30 mouse cellular contexts compared by ENCODE assay signal in the genomic region with DNA sequence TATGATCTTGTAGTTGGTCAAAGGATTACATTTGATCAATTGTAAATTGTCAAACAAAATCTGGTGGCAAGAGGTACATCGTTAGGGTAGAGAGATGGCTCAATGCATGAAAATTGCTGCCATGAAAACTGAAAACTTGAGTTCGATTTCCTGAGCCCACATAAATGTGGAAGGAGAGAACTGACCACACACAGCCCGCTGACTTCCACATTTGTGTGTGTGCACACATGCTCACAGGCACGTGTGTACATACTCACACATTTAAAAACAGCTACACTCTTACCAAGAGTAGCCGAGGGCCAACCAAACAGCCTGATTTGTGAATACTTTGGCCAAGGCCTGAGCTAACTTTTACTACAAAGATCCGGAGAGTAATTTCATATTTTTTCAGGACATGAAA.
DNase-seq lines count a peak whose midpoint lies in the region; ATAC-seq and TF ChIP-seq lines count a peak whose summit lies in the region.
"Had no signal": no experiment of that assay in that cellular context is flagged by ENCODE, and none has a peak within 500 bp of the region (broad histone marks: within the 10 kb centered on the region; RNA-seq: fewer than 3 reads in every experiment).

No protein-coding gene starts in this region.

- DNase-seq in gastrocnemius, adult 2 months: peak; percentile 22
- no peak for DNase-seq in gastrocnemius, postnatal 25 days
- DNase-seq in lung, postnatal 0 days (ENCODE audit: low spot score): no peak
- DNase-seq in lung, postnatal 36 days: no peak
- no peak for DNase-seq in kidney, postnatal 14 days
- DNase-seq: adrenal gland, adult 8-10 months; adrenal gland, postnatal 14 days; adrenal gland, postnatal 36 days; B cell, adult 2 months; cerebellum, adult 11 months; cerebellum, adult 18-20 months; cerebellum, adult 8-10 months; cerebellum, adult 9-11 months; cerebellum, postnatal 14 days; cerebellum, postnatal 36 days; embryo, embryonic 11 days had no signal

- TF ChIP-seq CTCF in gastrocnemius, adult 2 months (IDR thresholded peaks at IDR 0.05): no peak
- TF ChIP-seq CTCF in lung, postnatal 0 days (IDR thresholded peaks at IDR 0.05): no peak

- no peaks in the 10 kb centered on the region for H3K27me3 ChIP-seq in lung, postnatal 0 days (replicated peaks; ENCODE audit: insufficient read depth, low read length)
- no peaks in the 10 kb centered on the region for H3K27me3 ChIP-seq in liver, embryonic 12.5 days (replicated peaks)
- H3K27me3 ChIP-seq: CH12.LX; embryonic facial prominence, embryonic 13.5 days; embryonic facial prominence, embryonic 15.5 days; forebrain, embryonic 12.5 days; Patski had no signal

- intact Hi-C loops in gastrocnemius, adult 2 months (cut with DNase I): loop anchor here (1.0 to 10.0 kb wide), 3 partner anchors 145 to 381 kb away; a partner anchor contains a TSS

- H3K4me3 ChIP-seq in gastrocnemius, adult 2 months: no peak overlapping the region
- no peak overlapping the region for H3K4me3 ChIP-seq in lung, postnatal 0 days (ENCODE audit: low read depth, low read length)
- no peak overlapping the region for H3K4me3 ChIP-seq in brown adipose tissue, adult 24 weeks (ENCODE audit: insufficient read depth, low read depth, low read length)
- H3K4me3 ChIP-seq in liver, embryonic 12.5 days: no peak overlapping the region
- H3K4me3 ChIP-seq: embryonic facial prominence, embryonic 13.5 days; embryonic facial prominence, embryonic 15.5 days; erythroblast, embryonic 14.5 days; forebrain, embryonic 10.5 days; forebrain, embryonic 12.5 days had no signal

- 74% methylated on average over 6 of the region's 6 CpGs for WGBS in lung, postnatal 0 days
- WGBS in liver, embryonic 12.5 days (ENCODE audit: insufficient replicate concordance): 66% methylated on average over 6 of the region's 6 CpGs

- peak overlapping the region; percentile 38; the same call in 1 of the 2 replicates for H3K27ac ChIP-seq in gastrocnemius, adult 2 months
- H3K27ac ChIP-seq in lung, postnatal 0 days (ENCODE audit: low read length): 0 out of 2 replicates have a peak overlapping the region, but pooled peaks have one; percentile 0
- peak overlapping the region; percentile 36; the same call in 1 of the 2 replicates for H3K27ac ChIP-seq in brown adipose tissue, adult 24 weeks (replicated peaks; ENCODE audit: low read depth, low read length)
- H3K27ac ChIP-seq in liver, embryonic 12.5 days: no peak overlapping the region
- H3K27ac ChIP-seq: embryonic facial prominence, embryonic 13.5 days; embryonic facial prominence, embryonic 15.5 days; forebrain, embryonic 10.5 days; forebrain, embryonic 12.5 days had no signal

- ATAC-seq in lung, postnatal 0 days: no peak
- ATAC-seq in megakaryocyte, adult 5-6 weeks (ENCODE audit: poor library complexity, severe bottlenecking): peak; percentile 78
- no peak for ATAC-seq in liver, embryonic 12.5 days
- ATAC-seq: activated CD4-positive, CD25-positive, alpha-beta regulatory T cell, adult 4 months; CD4-positive, CD25-positive, alpha-beta regulatory T cell, adult 4 months; forebrain, embryonic 14.5 days; Patski had no signal

- H3K4me2 ChIP-seq in lung, postnatal 0 days (replicated peaks; ENCODE audit: low read depth, low read length): no peak overlapping the region
- no peak overlapping the region for H3K4me2 ChIP-seq in liver, embryonic 12.5 days
- H3K4me2 ChIP-seq: embryonic facial prominence, embryonic 13.5 days; embryonic facial prominence, embryonic 15.5 days; forebrain, embryonic 12.5 days had no signal

- TF ChIP-seq EP300 in lung, postnatal 0 days (IDR thresholded peaks at IDR 0.05): no peak

- no peaks in the 10 kb centered on the region for H3K36me3 ChIP-seq in lung, postnatal 0 days (ENCODE audit: insufficient read depth, low read length)
- no peaks in the 10 kb centered on the region for H3K36me3 ChIP-seq in liver, embryonic 12.5 days
- H3K36me3 ChIP-seq: embryonic facial prominence, embryonic 13.5 days; embryonic facial prominence, embryonic 15.5 days; forebrain, embryonic 10.5 days; forebrain, embryonic 12.5 days; G1E had no signal

- H3K4me1 ChIP-seq in lung, postnatal 0 days (ENCODE audit: insufficient read depth, low read depth, low read length): no peaks in the 10 kb centered on the region
- 0 out of 2 replicates have a peak, but pooled peaks cover 3% of the 10 kb centered on the region for H3K4me1 ChIP-seq in brown adipose tissue, adult 24 weeks (ENCODE audit: control insufficient read depth, insufficient read depth, insufficient read length, low read length)
- no peaks in the 10 kb centered on the region for H3K4me1 ChIP-seq in liver, embryonic 12.5 days

- H3K9ac ChIP-seq in lung, postnatal 0 days (replicated peaks; ENCODE audit: low read depth): no peak overlapping the region
- no peak overlapping the region for H3K9ac ChIP-seq in liver, embryonic 12.5 days
- H3K9ac ChIP-seq: embryonic facial prominence, embryonic 13.5 days; embryonic facial prominence, embryonic 15.5 days; forebrain, embryonic 12.5 days had no signal

- no peaks in the 10 kb centered on the region for H3K9me3 ChIP-seq in lung, postnatal 0 days (ENCODE audit: low read length)
- no peaks in the 10 kb centered on the region for H3K9me3 ChIP-seq in liver, embryonic 12.5 days (replicated peaks)
- H3K9me3 ChIP-seq: embryonic facial prominence, embryonic 13.5 days; embryonic facial prominence, embryonic 15.5 days; forebrain, embryonic 10.5 days; forebrain, embryonic 12.5 days; G1E had no signal
